Mouse (Mus musculus) G1E (cell line): ENCODE results near the gene Fkbp1a.

Experiments
- CTCF ChIP-seq: IDR thresholded peaks from 2 replicates; pipeline ENCODE4 v1.5.1; 2012; ENCODE audit warnings: low read depth, low read length, inconsistent platforms, mixed read lengths
- GATA1 ChIP-seq: IDR thresholded peaks from 2 replicates; pipeline ENCODE4 v1.6.1; 2012; ENCODE audit warnings: borderline replicate concordance, low read length, inconsistent platforms, mixed read lengths
- POLR2AphosphoS5 ChIP-seq: IDR thresholded peaks from 2 replicates; pipeline ENCODE4 v1.6.1; 2012; ENCODE audit warnings: low read depth, low read length, inconsistent platforms; ENCODE audit not compliant: insufficient replicate concordance
- TAL1 ChIP-seq: conservative IDR thresholded peaks from 2 replicates; pipeline ENCODE4 v1.6.1; 2012; ENCODE audit warnings: low read depth, low read length, inconsistent platforms, mixed read lengths

- no peak for TF ChIP-seq CTCF
- no peak for TF ChIP-seq GATA1
- TF ChIP-seq TAL1 = no peak
- no peak for TF ChIP-seq POLR2AphosphoS5
Observed at GRCm38 (mm10) chr2:151543063-151543895, 996 bp downstream of the Fkbp1a start.
